ENCODE assay signal across 24 mouse cellular contexts in the genomic region with DNA sequence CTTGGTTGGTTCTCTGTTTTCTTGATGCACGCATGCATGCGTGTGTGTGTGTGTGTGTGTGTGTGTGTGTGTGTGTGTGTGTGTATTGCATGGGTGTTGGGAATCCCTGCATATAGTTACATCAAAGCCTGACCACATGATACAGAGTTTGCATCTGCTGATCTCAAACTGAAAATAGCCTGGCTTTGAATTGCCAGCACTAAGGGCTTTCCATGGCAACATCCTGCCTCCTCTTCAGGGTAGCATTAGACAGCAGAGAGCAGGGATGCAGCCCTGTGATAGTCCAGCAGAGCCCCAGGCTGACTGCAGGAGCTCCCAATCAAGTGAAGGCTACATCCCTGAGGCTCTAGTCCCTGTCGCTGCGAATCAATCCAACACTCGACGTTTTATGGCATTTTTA.
"Had no signal": no experiment of that assay in that cellular context is flagged by ENCODE, and none has a peak within 500 bp of the region (broad histone marks: within the 10 kb centered on the region; RNA-seq: fewer than 3 reads in every experiment).

No protein-coding gene starts in this region.

- ATAC-seq: forebrain, postnatal 0 days; hindbrain, postnatal 0 days; intestine, embryonic 16.5 days; liver, embryonic 12.5 days had no signal

- DNase-seq: forebrain, postnatal 0 days; gastrocnemius, postnatal 14 days; gastrocnemius, postnatal 36 days; heart, adult 18-20 months; heart, postnatal 14 days; heart, postnatal 36 days; kidney, adult 11 months; kidney, adult 2 months; kidney, adult 9 months; kidney, postnatal 14 days; kidney, postnatal 36 days; layer of hippocampus, postnatal 36 days; left cerebral cortex, postnatal 4 days had no signal

- H3K4me3 ChIP-seq: heart, embryonic 13.5 days; heart, embryonic 15.5 days; hindbrain, embryonic 13.5 days; hindbrain, embryonic 15.5 days; kidney, embryonic 15.5 days; limb, embryonic 13.5 days; limb, embryonic 15.5 days; liver, embryonic 12.5 days had no signal

- H3K27ac ChIP-seq: heart, embryonic 13.5 days; heart, embryonic 15.5 days; hindbrain, embryonic 13.5 days; hindbrain, embryonic 15.5 days; hindbrain, postnatal 0 days; kidney, embryonic 15.5 days; kidney, postnatal 0 days; limb, embryonic 13.5 days; limb, embryonic 15.5 days; liver, embryonic 12.5 days had no signal
